Mouse (Mus musculus) megakaryocyte, embryonic 14.5 days (primary cell): ENCODE measurements around the gene S100a3. TPM values are rescaled to one million over a fixed set of nuclear protein-coding genes. Genes with fewer than 3 reads are reported as not detected.

Experiments used
- H3K27me3 ChIP-seq: replicated peaks from 2 replicates; pipeline ENCODE3; 2012; ENCODE audit warnings: inconsistent platforms
- H3K36me3 ChIP-seq: replicated peaks from 2 replicates; pipeline ENCODE3; 2012; ENCODE audit warnings: low read length, inconsistent platforms, mixed read lengths
- H3K4me1 ChIP-seq: 2 replicates; pipeline ENCODE4 v1.6.1; 2012; ENCODE audit warnings: inconsistent platforms
- H3K4me3 ChIP-seq: replicated peaks from 2 replicates; pipeline ENCODE3; 2012; ENCODE audit warnings: moderate library complexity, mild to moderate bottlenecking, inconsistent platforms
- H3K9me3 ChIP-seq: 2 replicates; pipeline ENCODE4 v1.6.1; 2012; ENCODE audit warnings: inconsistent platforms
- FLI1 ChIP-seq: IDR thresholded peaks from 2 replicates; pipeline ENCODE4 v1.6.1; 2012; ENCODE audit warnings: low read length, inconsistent platforms, mixed read lengths
- GATA1 ChIP-seq: IDR thresholded peaks from 3 replicates; pipeline ENCODE4 v1.6.1; 2012; ENCODE audit warnings: mixed read lengths, low read length, inconsistent platforms, borderline replicate concordance
- polyA plus RNA-seq: library from polyadenylated mRNA; stranded (reverse); fragments of >175 nt; gene quantifications from 2 replicates; pipeline ENCODE4 v1.2.3, GENCODE M21; 2012; ENCODE audit warnings: low replicate concordance; ENCODE audit not compliant: insufficient read depth

Gene S100a3
- polyA plus RNA-seq, 1 experiment, result not detected

DNA sequence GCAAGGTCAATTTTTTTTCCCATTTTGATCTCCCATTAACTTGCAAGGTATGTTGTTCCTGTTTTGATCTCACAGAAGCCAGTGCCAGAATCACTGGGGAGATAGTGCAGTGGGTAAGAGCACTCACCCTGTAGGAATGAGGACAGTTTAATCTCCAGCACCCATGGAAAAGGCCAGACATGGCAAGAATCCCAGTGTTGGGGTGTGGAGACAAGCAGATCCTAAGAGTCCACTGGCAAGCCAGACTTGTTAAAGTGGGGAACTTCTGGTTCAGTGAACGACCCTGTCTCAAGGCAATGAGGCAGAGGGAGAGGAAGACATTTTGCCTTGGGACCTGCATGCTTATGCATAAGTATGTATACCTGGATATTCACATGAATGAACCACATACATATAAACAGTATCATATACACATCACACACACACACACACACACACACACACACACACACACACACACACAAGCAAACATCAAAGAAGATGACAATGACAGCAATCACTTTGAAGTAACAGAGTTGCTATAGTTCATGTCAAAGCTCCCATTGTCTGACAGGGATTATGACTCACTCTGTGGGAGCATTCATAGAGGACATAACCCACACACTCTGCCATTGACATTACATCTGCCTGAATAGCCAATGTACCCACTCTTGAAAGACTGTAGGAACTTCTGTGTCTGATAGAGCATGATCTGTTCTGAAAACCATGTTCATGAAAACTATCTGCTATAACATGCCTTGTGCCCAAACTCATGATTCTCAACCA, 78.3 kb downstream of the S100a3 start:
- H3K27me3 ChIP-seq, result peaks cover 4% of the 10 kb centered on the region
- H3K9me3 ChIP-seq, result 0 out of 2 replicates have a peak, but pooled peaks cover 1% of the 10 kb centered on the region
- no peak for TF ChIP-seq FLI1
- no peak overlapping the region for H3K4me3 ChIP-seq
- peaks cover 4% of the 10 kb centered on the region; the same call in 1 of the 2 replicates for H3K4me1 ChIP-seq
- no peaks in the 10 kb centered on the region for H3K36me3 ChIP-seq

DNA sequence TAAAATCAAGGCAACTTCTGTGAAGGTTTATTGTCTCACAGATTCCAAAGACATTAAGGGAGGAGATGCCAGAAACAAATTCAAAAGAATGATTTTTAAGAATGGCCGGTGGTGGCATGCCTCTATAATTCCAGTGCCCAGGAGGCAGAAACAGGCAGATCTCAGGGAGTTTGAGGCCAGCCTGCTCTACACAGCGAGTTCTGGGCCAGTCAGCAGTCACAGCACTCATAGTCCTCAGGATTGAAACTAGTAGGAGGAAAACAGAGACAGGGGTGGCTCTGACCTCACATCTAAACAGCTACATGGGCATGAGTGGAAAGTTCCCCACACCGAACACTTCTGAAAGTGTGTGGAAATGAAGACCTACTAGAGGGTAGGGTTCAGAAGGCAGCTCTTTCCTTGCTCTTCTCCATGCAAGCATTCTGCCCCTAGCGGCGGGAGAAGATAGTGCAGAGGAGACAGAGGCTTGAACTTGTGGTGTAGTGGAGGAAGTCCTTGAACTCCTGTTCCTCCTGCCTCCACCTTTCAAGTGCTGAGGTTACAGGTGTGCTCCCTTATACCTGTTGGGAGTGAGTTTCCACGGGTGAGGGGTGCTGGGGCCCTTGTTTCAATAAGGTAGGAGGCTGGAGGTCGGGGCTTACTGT, 79.3 kb downstream of the S100a3 start:
- Histone ChIP-seq H3K9me3 (no peaks in the 10 kb centered on the region), H3K36me3 (no peaks in the 10 kb centered on the region), H3K4me3 (no peak overlapping the region), H3K4me1 (peaks cover 4% of the 10 kb centered on the region; the same call in 1 of the 2 replicates), H3K27me3 (peaks cover 4% of the 10 kb centered on the region)
- no peak for TF ChIP-seq GATA1
- TF ChIP-seq FLI1, result no peak

- H3K36me3 ChIP-seq, result no peaks in the 10 kb centered on the region
- peaks cover 4% of the 10 kb centered on the region; the same call in 1 of the 2 replicates for H3K4me1 ChIP-seq
- H3K4me3 ChIP-seq, result no peak overlapping the region
- H3K9me3 ChIP-seq, result no peaks in the 10 kb centered on the region
- H3K27me3 ChIP-seq, result peaks cover 4% of the 10 kb centered on the region
- TF ChIP-seq FLI1 (no peak), GATA1 (no peak)
Measured at GRCm38 (mm10) chr3:90640981-90641380, 80.6 kb downstream of the S100a3 start.

DNA sequence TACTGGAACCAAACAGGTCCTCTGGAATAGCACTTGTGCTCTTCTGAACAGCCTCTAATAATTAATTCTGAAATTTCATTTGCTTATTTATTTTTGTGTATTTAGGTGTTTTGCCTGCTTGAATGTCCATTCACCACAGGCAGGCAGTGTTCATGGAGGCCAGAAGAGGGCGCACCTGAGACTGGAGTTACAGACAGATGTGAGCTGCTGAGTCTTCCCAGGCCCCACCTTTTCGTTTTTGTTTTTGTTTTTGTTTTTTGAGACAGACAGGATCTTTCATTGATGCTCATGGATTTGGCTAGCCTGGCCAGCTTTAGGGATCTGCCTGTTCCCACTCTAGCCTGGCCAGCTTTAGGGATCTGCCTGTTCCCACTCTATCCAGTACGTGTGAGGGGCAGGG, 83.8 kb downstream of the S100a3 start:
- TF ChIP-seq GATA1 (no peak), FLI1 (no peak)
- Histone ChIP-seq H3K36me3 (no peaks in the 10 kb centered on the region), H3K9me3 (no peaks in the 10 kb centered on the region), H3K4me1 (peaks cover 4% of the 10 kb centered on the region; the same call in 1 of the 2 replicates), H3K27me3 (peaks cover 2% of the 10 kb centered on the region), H3K4me3 (no peak overlapping the region)

DNA sequence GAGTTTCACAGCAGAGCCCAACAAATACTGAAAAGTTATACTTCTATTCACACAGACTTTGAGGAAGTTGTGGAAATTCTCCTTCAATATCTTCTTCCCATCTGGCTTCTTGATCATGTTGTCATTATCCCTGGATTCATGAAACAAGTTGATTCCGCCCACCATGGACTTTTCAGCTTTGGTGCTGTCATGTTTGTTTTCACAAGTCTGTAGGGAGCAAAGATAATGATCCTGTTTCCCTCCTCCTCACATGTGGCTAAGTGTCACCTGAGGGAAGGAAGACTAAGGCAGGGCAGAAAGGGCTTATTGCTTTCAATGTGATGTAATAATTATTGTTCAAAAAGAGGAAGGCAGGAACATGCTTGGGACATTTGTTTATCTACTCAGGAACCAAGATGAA, 86.9 kb downstream of the S100a3 start:
- Histone ChIP-seq H3K4me1 (peaks cover 4% of the 10 kb centered on the region; the same call in 1 of the 2 replicates), H3K4me3 (no peak overlapping the region), H3K27me3 (peaks cover 4% of the 10 kb centered on the region), H3K9me3 (no peaks in the 10 kb centered on the region), H3K36me3 (no peaks in the 10 kb centered on the region)
- no peak for TF ChIP-seq GATA1
- TF ChIP-seq FLI1, result no peak

GRCm38 (mm10) chr3:90648981-90649380, 88.6 kb downstream of the S100a3 start:
- H3K9me3 ChIP-seq, result no peaks in the 10 kb centered on the region
- no peaks in the 10 kb centered on the region for H3K36me3 ChIP-seq
- no peaks in the 10 kb centered on the region for H3K4me1 ChIP-seq
- TF ChIP-seq GATA1 (no peak), FLI1 (no peak)
- H3K4me3 ChIP-seq, result no peak overlapping the region
- peaks cover 12% of the 10 kb centered on the region for H3K27me3 ChIP-seq

- H3K27me3 ChIP-seq, result peaks cover 19% of the 10 kb centered on the region
- H3K36me3 ChIP-seq, result no peaks in the 10 kb centered on the region
- no peaks in the 10 kb centered on the region for H3K4me1 ChIP-seq
- no peaks in the 10 kb centered on the region for H3K9me3 ChIP-seq
- H3K4me3 ChIP-seq, result no peak overlapping the region
- no peak for TF ChIP-seq FLI1
Measured at GRCm38 (mm10) chr3:90649832-90650231, 89.5 kb downstream of the S100a3 start.

Other genes starting within 250 kb of the S100a3 start
- gene Slc27a3, start 170.6 kb upstream of the S100a3 start, polyA plus RNA-seq, result 2.3 and 3.1 TPM in 2 replicates
- gene Ints3, start 127.0 kb upstream of the S100a3 start, polyA plus RNA-seq, result 15.5 and 21.9 TPM in 2 replicates
- gene Npr1, start 94.7 kb upstream of the S100a3 start, polyA plus RNA-seq, result 2.6 TPM in 1 of 2 replicates, not detected in the other
- gene Ilf2, start 84.5 kb upstream of the S100a3 start, polyA plus RNA-seq, result 10.5 TPM in 1 of 2 replicates, not detected in the other
- gene Snapin, start 69.5 kb upstream of the S100a3 start, polyA plus RNA-seq, result 3.0 and 5.3 TPM in 2 replicates
- 33.3 and 68.8 TPM in 2 replicates for gene Chtop, start 51.1 kb upstream of the S100a3 start, polyA plus RNA-seq
- 9.9 and 105 TPM in 2 replicates for gene S100a1, start 46.2 kb upstream of the S100a3 start, polyA plus RNA-seq
- 3.7 and 30.3 TPM in 2 replicates for gene S100a13, start 46.1 kb upstream of the S100a3 start, polyA plus RNA-seq
- 0.10 TPM in 1 of 2 replicates, not detected in the other for gene S100a14, start 33.7 kb upstream of the S100a3 start, polyA plus RNA-seq
- gene S100a16, start 23.3 kb upstream of the S100a3 start, polyA plus RNA-seq, result not detected in 2 replicates
- not detected in 2 replicates for gene S100a2, start 29.7 kb downstream of the S100a3 start, polyA plus RNA-seq
- not detected in 2 replicates for gene Gm42674, start 41.3 kb downstream of the S100a3 start, polyA plus RNA-seq
- gene S100a4, start 43.2 kb downstream of the S100a3 start, polyA plus RNA-seq, result not detected in 2 replicates
- gene S100a5, start 47.9 kb downstream of the S100a3 start, polyA plus RNA-seq, result not detected in 2 replicates
- 1.3 TPM in 1 of 2 replicates, not detected in the other for gene S100a6, start 52.3 kb downstream of the S100a3 start, polyA plus RNA-seq
- not detected in 2 replicates for gene S100a7a, start 93.4 kb downstream of the S100a3 start, polyA plus RNA-seq
- gene S100a8, start 108.4 kb downstream of the S100a3 start, polyA plus RNA-seq, result 2.9 TPM in 1 of 2 replicates, not detected in the other
- 33.8 TPM in 1 of 2 replicates, not detected in the other for gene S100a9, start 135.1 kb downstream of the S100a3 start, polyA plus RNA-seq
- not detected in 2 replicates for gene Pglyrp4, start 166.3 kb downstream of the S100a3 start, polyA plus RNA-seq
- not detected in 2 replicates for gene Gm5849, start 217.3 kb downstream of the S100a3 start, polyA plus RNA-seq